Mouse (Mus musculus): ENCODE measurements around the gene Tstd1.

GRCm38 (mm10) chr1:171422504-171423095 is 3.9 kb downstream of the Tstd1 start:
- TF ChIP-seq CTCF (IDR thresholded peaks at IDR 0.05; ENCODE audit: control insufficient read depth, insufficient read depth, insufficient read length) = no peak
- TF ChIP-seq MYOD1 (IDR thresholded peaks at IDR 0.05; ENCODE audit: control insufficient read depth, insufficient read length, low read depth) = no peak
- no peak for TF ChIP-seq MAX (IDR thresholded peaks at IDR 0.05)
- TF ChIP-seq MYOG (IDR thresholded peaks at IDR 0.05; ENCODE audit: control insufficient read depth, extremely low read depth, insufficient read length) = no peak
- TF ChIP-seq USF1 (IDR thresholded peaks at IDR 0.05; ENCODE audit: low read depth) = no peak
- TF ChIP-seq CEBPB (IDR thresholded peaks at IDR 0.05; ENCODE audit: low read depth) = no peak
- no peak for TF ChIP-seq FOSL1 (IDR thresholded peaks at IDR 0.05; ENCODE audit: insufficient read depth, low read length, poor library complexity, severe bottlenecking)
